Mouse (Mus musculus) regulatory T cell (primary cell): Measurements from ENCODE around the gene Tmem234.

Experiments
- in situ Hi-C: fragments of 300-600 bp; cut with MboI, MseI; formaldehyde crosslinking; loops from one replicate; pipeline ENCODE4 v1.15.1; 2025; ENCODE audit warnings: high pct_unique_total_duplicates

Tmem234 gene

GRCm38 (mm10) chr4:129620419-129621282 lies 20.2 kb downstream of the Tmem234 start:
- in situ Hi-C loops, result no loop called here

DNA sequence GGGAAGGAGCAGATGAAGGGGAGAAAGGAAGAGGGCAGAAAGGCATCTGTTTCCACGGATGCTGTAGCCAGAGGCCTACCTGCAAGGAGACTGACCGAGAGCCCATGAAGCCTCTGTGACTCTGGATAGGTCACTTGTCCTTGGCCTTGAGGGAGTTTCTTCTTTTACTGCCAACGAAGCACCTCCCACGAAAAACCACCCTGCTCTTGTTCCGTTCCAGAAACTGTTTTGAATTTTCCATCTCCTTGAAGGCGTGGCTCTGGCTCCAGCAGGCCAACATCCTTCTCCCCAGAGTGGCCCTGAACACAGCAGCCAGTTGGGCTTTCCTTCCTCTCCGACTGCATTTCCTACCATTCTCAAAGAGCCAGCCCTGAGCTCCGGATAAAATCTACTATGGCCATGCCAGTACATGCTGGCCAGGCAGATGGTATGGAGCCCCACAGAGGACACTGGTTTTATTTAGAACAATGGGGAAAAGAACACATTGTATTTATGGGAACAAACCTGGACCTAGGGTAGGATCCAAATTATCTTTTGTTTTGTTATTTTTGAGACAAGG lies 20.9 kb downstream of the Tmem234 start:
- in situ Hi-C loops, result no loop called here

GRCm38 (mm10) chr4:129622120-129622802 lies 21.8 kb downstream of the Tmem234 start:
- in situ Hi-C loops, result no loop called here

DNA sequence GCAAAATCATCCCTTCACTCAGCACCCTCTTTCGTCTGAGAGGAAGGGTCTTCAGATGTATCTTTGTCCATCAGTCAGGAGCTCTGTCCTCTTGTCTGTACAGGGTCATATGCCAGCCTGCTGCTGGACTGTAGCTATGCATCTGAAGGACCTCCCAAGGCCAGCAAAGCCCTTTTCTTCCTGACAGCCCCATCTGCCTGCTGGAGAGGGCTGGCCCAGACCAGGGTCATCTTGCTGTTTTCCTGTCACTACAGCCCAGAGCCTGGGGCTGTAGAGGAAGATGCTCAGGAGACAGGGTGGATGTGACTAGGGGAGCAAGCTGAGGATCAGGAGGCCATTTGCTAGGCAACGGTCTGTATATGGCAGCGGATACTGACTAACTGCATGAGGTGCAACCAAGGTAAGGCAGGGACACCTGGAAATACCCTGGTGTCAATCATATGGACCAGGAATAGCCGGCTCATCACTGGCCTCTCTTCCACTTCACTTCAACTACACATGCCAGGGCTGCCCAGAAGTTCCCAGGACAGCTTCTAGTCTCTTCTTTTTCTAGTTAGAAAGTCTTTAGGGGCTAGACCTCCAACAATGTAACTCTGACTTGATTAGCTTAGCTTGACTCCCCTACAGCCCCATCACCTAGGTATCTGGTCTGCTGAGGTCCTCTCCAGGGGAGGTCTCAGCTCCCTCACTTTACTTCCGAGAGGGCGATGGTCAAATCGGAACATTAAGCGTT lies 22.5 kb downstream of the Tmem234 start:
- in situ Hi-C loops, result no loop called here

- in situ Hi-C loops, result no loop called here
These were observed 23.2 kb downstream of the Tmem234 start, which contains the start of gene Ccdc28b for GRCm38 (mm10) chr4:129623681-129624091. Gene Ccdc28b (minus strand): TSS chr4:129623947.

DNA sequence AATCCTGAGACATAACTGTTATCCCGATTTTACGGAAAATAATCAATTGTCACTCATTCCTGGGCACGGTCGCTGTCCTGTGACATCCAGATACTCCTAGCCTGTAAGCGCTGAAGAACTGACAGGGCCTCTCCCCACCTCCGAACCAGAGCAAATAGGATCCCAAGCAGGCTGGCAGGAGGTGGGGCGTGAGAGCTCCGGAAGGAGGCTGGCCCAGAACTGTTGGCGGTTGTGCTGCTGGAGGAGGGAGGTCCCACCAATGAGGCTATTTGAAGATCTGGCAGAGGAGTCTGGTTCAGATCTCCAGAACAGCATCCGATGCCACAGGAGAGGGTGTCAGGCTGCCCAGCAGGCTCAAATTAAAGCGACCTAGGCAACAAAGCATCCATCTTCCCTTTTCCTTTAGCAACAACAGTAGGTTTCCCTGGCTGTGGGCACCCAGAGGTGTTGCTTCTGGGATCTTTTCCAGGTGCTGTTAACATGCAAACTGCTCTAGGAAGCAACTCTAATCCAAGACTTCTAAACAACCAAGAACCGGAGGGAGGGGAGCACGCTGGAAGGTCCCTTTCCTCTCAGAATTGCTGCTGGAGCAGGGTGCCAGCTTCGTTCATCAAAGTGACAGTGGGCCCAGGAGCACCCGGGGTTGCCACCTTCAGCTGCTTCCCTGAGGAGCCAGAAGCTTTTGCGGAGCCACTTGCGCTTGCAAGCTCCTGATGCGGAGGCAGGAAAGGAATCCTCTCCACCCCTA lies 24.0 kb downstream of the Tmem234 start:
- in situ Hi-C loops, result loop anchor here (25.0 kb wide), 1 partner anchor 738 kb away; the partner anchor contains the start of genes Snrnp40 and Zcchc17

- in situ Hi-C loops, result loop anchor here (25.0 kb wide), 1 partner anchor 737 kb away; the partner anchor contains the start of genes Snrnp40 and Zcchc17
These were observed 24.5 kb downstream of the Tmem234 start for GRCm38 (mm10) chr4:129625029-129625370.

DNA sequence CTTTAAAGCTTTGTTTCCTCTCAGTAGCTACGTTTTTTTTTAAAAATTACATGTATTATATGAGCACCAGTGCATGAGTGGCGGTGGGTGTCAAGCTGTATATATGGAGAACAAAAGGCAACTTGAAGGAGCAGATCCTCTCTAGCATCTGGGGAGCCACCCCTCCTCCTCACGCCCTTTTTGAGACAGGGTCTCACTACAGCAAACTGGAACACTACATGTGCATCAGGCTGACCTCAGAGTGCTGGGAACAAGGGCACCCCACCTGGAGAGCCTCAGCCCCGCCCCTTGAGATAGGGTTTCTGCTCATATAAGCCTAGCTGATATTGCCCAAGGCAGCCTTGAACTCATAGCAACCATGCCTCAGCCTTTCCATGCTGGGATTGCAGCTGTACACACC lies 25.0 kb downstream of the Tmem234 start:
- in situ Hi-C loops, result loop anchor here (25.0 kb wide), 1 partner anchor 737 kb away; the partner anchor contains the start of genes Snrnp40 and Zcchc17

- in situ Hi-C loops, result loop anchor here (25.0 kb wide), 1 partner anchor 736 kb away; the partner anchor contains the start of genes Snrnp40 and Zcchc17
These were observed 25.6 kb downstream of the Tmem234 start for GRCm38 (mm10) chr4:129626035-129626434.

- in situ Hi-C loops, result loop anchor here (25.0 kb wide), 1 partner anchor 731 kb away; the partner anchor contains the start of genes Snrnp40 and Zcchc17
These were observed 30.5 kb downstream of the Tmem234 start for GRCm38 (mm10) chr4:129630944-129631343.

- in situ Hi-C loops, result loop anchor here (25.0 kb wide), 1 partner anchor 730 kb away; the partner anchor contains the start of genes Snrnp40 and Zcchc17
These were observed 31.4 kb downstream of the Tmem234 start for GRCm38 (mm10) chr4:129631867-129632266.

GRCm38 (mm10) chr4:129633852-129634251 lies 33.4 kb downstream of the Tmem234 start:
- in situ Hi-C loops, result loop anchor here (25.0 kb wide), 1 partner anchor 728 kb away; the partner anchor contains the start of genes Snrnp40 and Zcchc17

- in situ Hi-C loops, result loop anchor here (25.0 kb wide), 1 partner anchor 723 kb away; the partner anchor contains the start of genes Snrnp40 and Zcchc17
These were observed 38.8 kb downstream of the Tmem234 start for GRCm38 (mm10) chr4:129639221-129639620.

- in situ Hi-C loops, result loop anchor here (25.0 kb wide), 1 partner anchor 722 kb away; the partner anchor contains the start of genes Snrnp40 and Zcchc17
These were observed 39.7 kb downstream of the Tmem234 start for GRCm38 (mm10) chr4:129640101-129640637.

- in situ Hi-C loops, result loop anchor here (25.0 kb wide), 1 partner anchor 721 kb away; the partner anchor contains the start of genes Snrnp40 and Zcchc17
These were observed 40.4 kb downstream of the Tmem234 start, which contains the start of gene Txlna for GRCm38 (mm10) chr4:129640638-129641467. Gene Txlna (minus strand): TSS chr4:129641065.

- in situ Hi-C loops, result loop anchor here (25.0 kb wide), 1 partner anchor 721 kb away; the partner anchor contains the start of genes Snrnp40 and Zcchc17
These were observed 41.3 kb downstream of the Tmem234 start for GRCm38 (mm10) chr4:129641756-129642155.

DNA sequence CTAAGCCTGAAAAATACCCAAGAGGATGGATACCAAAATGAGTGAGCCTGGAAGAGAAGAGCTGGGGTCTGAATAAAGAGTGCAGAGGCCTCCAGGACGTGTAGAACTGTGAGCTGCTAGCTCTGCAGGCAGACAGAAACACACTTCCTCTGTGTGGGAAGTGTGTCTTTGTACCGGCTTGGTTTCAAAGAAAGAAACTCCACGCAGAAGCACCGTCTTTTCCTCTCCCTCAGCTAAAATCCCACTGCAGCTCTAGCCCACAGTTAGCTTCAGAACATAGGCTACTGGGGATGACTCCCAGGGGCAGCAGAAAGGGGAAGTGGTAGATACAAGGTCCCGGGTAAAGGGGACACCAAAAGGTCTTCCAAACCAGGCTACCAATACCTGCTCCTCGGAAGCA lies 44.7 kb downstream of the Tmem234 start:
- in situ Hi-C loops, result loop anchor here (25.0 kb wide), 1 partner anchor 717 kb away; the partner anchor contains the start of genes Snrnp40 and Zcchc17

- in situ Hi-C loops, result loop anchor here (25.0 kb wide), 1 partner anchor 714 kb away; the partner anchor contains the start of genes Snrnp40 and Zcchc17
These were observed 48.2 kb downstream of the Tmem234 start for GRCm38 (mm10) chr4:129648656-129649055.
